Mouse (Mus musculus): ENCODE data around the gene Gm3411. TPM values are rescaled to one million over a fixed set of nuclear protein-coding genes. Genes with fewer than 3 reads are reported as not detected.
"Not testable (repeated sequence)": the region's sequence is repeated elsewhere in the genome, so short reads cannot be mapped to it uniquely, and the experiment has no call there.

Gene Gm3411
- polyA plus RNA-seq (2011; ENCODE audit: insufficient read length, low read depth, missing spikeins) = 0.48 TPM in 1 of 2 replicates, not detected in the other

- not testable (repeated sequence) for H3K4me1 ChIP-seq (ENCODE audit: control insufficient read depth, insufficient read depth, low read length); H3K27ac ChIP-seq (ENCODE audit: insufficient read depth, low read length)
- peak within 1 kb of the TSS; percentile 13 for H3K4me3 ChIP-seq (ENCODE audit: insufficient read depth, low read length)
Observed at GRCm38 (mm10) chr14:6286931-6287715, at the start of gene Gm3411. Gene Gm3411, minus strand, starts transcription at chr14:6287250.

GRCm38 (mm10) chr14:6304743-6305142 is 17.7 kb upstream of the Gm3411 start, which contains the start of gene Gm21103:
Gene Gm21103, minus strand, starts transcription at chr14:6304843.
- not testable (repeated sequence) for H3K4me3 ChIP-seq (ENCODE audit: insufficient read depth, low read length); H3K4me1 ChIP-seq (ENCODE audit: control insufficient read depth, insufficient read depth, low read length); H3K27ac ChIP-seq (ENCODE audit: insufficient read depth, low read length)

- not testable (repeated sequence) for H3K4me1 ChIP-seq (ENCODE audit: control insufficient read depth, insufficient read depth, low read length); H3K27ac ChIP-seq (ENCODE audit: insufficient read depth, low read length); H3K4me3 ChIP-seq (ENCODE audit: insufficient read depth, low read length)
Observed at GRCm38 (mm10) chr14:6219192-6219591, 67.9 kb downstream of the Gm3411 start, which contains the start of gene Gm21560. Gene Gm21560, minus strand, starts transcription at chr14:6219292.

Other genes starting within 250 kb of the Gm3411 start
- not detected in 2 replicates for gene Gm6337, start 229.0 kb downstream of the Gm3411 start, polyA plus RNA-seq (2011; ENCODE audit: insufficient read length, low read depth, missing spikeins)
- 1.6 and 1.7 TPM in 2 replicates for gene Gm8206, start 193.3 kb downstream of the Gm3411 start, polyA plus RNA-seq (2011; ENCODE audit: insufficient read length, low read depth, missing spikeins)
- 0.32 and 1.3 TPM in 2 replicates for gene Gm3468, start 178.6 kb downstream of the Gm3411 start, polyA plus RNA-seq (2011; ENCODE audit: insufficient read length, low read depth, missing spikeins)
- gene Gm3476, start 161.4 kb downstream of the Gm3411 start, polyA plus RNA-seq (2011; ENCODE audit: insufficient read length, low read depth, missing spikeins) = not detected in 2 replicates
- gene Gm21560, start 68.0 kb downstream of the Gm3411 start, polyA plus RNA-seq (2011; ENCODE audit: insufficient read length, low read depth, missing spikeins) = not detected in 2 replicates
- gene Gm21103, start 17.6 kb upstream of the Gm3411 start, polyA plus RNA-seq (2011; ENCODE audit: insufficient read length, low read depth, missing spikeins) = not detected in 2 replicates
- gene Gm3618, start 56.4 kb upstream of the Gm3411 start, polyA plus RNA-seq (2011; ENCODE audit: insufficient read length, low read depth, missing spikeins) = not detected in 2 replicates
- not detected in 2 replicates for gene Gm16440, start 103.1 kb upstream of the Gm3411 start, polyA plus RNA-seq (2011; ENCODE audit: insufficient read length, low read depth, missing spikeins)
- not detected in 2 replicates for gene Gm3591, start 125.2 kb upstream of the Gm3411 start, polyA plus RNA-seq (2011; ENCODE audit: insufficient read length, low read depth, missing spikeins)
- not detected in 2 replicates for gene Gm3594, start 157.4 kb upstream of the Gm3411 start, polyA plus RNA-seq (2011; ENCODE audit: insufficient read length, low read depth, missing spikeins)